Mouse (Mus musculus): ENCODE data around the gene Hoxa7.

Gene Hoxa7

DNA sequence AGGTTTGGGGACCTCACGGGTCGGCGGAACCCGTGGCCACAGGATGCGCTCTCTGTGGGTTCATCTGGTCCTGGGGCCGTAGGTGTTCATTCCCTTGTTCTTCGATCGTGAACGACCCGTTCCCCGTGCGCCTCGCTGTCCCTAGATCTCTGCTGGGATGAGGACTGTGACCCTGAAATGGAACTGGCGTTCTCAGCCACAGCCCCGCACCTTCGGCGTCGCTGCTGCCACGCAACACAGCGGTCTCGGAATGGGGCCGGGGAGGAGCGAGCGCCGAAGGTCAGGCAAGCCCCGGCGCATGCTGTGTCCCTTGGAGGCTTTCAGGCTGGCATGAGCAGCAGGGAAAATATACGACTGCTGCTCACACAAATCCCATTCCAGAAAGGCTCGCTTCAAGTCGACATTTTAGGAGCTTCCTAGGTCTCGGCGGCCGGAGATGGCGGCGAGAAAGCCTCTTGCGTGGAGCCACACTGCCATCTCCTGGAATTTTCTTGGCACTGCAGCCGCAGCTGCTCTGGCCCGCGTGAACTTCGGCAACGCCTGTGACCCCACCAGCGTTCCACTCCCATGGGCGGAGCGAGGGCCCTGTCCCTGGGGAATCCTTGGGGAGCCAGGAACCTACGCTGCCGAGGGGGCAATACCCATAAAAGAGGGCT, at the start of gene Hoxa7:
Hoxa7 (minus strand) TSS at position 518 of the 656 bp plus-strand sequence.
- in situ Hi-C loops (cut with MboI, MseI): loop anchor here (5.0 to 10.0 kb wide), 8 partner anchors 377 to 1047 kb away; no protein-coding TSS in a partner anchor

GRCm38 (mm10) chr6:52270494-52271480, 49.1 kb upstream of the Hoxa7 start:
- in situ Hi-C loops (cut with MboI, MseI): loop anchor here (25.0 kb wide), 2 partner anchors 317 to 567 kb away; no protein-coding TSS in a partner anchor

DNA sequence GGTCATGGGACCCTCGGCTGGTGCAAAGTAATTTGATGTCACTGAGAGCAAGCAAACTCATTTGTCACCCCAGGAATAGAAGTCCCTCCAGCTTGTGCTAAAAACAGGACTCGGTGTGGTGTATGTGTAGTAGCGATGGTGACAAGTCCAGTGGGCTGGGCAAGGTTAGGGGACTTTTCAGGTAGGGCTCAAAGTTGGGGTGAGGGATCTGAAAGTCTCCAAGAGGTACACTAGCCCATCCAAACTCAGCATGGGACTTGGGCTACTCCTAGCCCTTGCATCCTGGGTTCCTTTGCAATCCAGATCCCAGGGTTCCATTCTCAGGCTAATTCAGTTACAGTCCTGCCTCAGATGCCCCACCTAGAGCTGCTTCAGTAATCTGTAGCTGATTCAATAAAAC, 47.1 kb upstream of the Hoxa7 start:
- in situ Hi-C loops (cut with MboI, MseI): loop anchor here (10.0 to 25.0 kb wide), 3 partner anchors 319 to 656 kb away; no protein-coding TSS in a partner anchor

- in situ Hi-C loops (cut with MboI, MseI): loop anchor here (10.0 to 25.0 kb wide), 3 partner anchors 319 to 656 kb away; no protein-coding TSS in a partner anchor
Measured at GRCm38 (mm10) chr6:52268341-52268740, 46.7 kb upstream of the Hoxa7 start.

- in situ Hi-C loops (cut with MboI, MseI): loop anchor here (10.0 to 25.0 kb wide), 3 partner anchors 320 to 657 kb away; no protein-coding TSS in a partner anchor
Measured at GRCm38 (mm10) chr6:52267691-52268090, 46.0 kb upstream of the Hoxa7 start.

- in situ Hi-C loops (cut with MboI, MseI): loop anchor here (10.0 to 25.0 kb wide), 3 partner anchors 320 to 658 kb away; no protein-coding TSS in a partner anchor
Measured at GRCm38 (mm10) chr6:52267221-52267620, 45.6 kb upstream of the Hoxa7 start.

- in situ Hi-C loops (cut with MboI, MseI): loop anchor here (10.0 to 25.0 kb wide), 3 partner anchors 321 to 658 kb away; no protein-coding TSS in a partner anchor
Measured at GRCm38 (mm10) chr6:52266666-52266985, 45.0 kb upstream of the Hoxa7 start.

DNA sequence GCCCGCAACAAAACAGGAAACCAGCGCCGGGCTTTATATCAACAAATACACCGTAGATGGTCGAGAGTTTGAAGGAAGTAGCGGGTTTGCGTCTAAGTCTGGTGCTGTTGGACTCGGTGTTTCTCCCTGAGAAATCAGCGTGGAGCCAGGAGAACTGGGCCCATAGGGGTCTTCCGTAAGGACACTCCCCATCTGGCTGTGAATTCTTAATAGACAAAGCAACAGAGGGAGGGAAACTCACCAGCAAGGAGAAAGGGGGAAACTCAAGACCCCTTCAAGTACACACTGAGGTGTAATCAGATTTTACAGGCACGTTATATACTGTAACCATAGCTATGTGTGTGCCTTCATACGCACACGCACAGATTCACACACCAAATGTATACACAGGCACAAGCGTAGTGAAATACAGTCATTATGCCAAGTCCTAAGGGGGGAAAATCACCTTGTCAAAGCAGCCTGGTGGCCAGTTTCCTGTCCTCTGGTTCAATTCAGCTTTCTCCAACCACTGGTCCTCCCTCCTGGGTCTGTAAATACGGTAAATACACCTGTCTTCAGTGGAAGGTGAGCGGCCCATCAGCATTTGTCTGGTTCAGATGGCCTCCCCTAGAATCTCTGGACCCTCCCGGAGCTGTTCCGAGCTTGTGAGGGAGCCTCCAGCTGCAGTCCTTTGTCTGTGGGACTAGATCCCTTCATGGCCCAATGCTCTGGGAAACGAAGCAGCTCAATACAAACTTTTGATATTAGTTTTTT, 44.4 kb upstream of the Hoxa7 start:
- in situ Hi-C loops (cut with MboI, MseI): loop anchor here (10.0 to 25.0 kb wide), 3 partner anchors 321 to 659 kb away; no protein-coding TSS in a partner anchor

DNA sequence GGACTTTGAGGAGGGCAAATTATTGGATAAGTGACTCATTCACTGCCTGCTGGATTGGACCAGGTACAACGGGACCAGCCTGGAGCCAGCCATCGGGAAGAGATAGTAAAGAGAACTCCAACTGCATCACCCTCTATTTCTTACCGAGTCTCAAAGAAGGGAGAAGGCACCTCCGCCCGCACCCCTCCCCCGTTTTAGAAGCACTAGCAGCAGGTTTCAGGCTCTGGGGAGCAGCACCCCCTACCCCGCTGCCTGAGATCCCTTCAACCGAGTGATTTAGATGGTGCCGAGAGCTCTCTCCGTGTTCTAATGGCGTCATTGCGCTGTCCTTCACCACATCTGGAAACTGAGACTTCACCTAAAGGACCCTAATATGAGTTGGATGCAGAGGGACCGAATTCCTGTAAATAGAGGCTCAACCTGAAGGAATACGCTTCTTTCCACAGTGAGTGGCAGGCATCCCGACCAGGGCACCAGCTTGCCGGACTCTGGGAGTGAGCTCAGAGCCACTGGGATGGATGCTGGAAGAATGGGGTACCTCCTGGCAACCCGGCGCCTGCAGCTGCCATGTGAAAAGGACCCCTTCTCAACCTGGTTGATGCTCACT, 43.8 kb upstream of the Hoxa7 start:
- in situ Hi-C loops (cut with MboI, MseI): loop anchor here (10.0 to 25.0 kb wide), 3 partner anchors 322 to 659 kb away; no protein-coding TSS in a partner anchor

DNA sequence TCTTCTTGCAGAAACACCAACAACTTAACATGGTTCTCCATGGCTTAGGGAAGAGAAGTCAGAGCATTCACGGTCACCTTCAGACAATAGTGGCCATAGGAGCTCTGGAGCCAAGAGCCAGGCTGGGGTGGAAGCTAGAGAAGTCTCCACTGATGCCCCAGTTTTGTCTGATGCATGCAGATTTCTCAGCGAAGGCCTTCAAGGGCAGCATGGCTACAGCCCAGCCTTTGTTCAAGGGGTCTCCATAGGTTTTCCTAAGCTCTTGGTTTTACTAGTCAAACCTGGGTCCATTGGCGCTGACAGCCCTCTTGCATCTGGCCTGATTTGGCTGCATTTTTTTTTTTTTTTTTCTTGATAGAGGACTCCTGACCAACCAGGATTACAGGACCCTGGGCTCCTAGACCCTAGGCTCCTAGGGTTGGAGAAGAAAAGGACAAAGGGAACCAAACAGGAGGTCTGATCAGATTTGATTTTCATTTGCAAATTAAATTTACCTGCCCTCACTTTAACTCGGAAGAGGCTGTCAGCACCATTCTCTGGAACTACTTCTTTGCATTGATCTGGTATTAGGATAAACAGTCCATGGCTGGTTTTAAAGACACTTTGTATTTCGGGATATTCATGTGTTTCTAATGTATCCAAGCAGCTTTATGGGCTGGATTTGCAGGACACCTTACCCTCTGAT, 42.6 kb upstream of the Hoxa7 start:
- in situ Hi-C loops (cut with MboI, MseI): loop anchor here (5.0 to 25.0 kb wide), 4 partner anchors 43 to 661 kb away; no protein-coding TSS in a partner anchor

DNA sequence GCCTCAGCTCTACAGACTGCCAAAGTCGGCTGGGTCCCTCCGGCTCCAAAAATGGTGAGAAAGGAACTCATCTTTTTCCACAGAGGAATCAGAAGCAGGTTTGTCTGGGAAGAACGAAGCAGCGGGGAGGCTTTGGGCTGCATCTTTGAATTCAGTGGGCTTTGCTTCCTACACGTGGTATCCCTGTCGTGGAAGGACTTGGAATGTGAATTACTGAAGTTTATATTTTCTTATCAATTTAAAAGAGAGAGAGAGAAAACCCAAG, 41.6 kb upstream of the Hoxa7 start:
- in situ Hi-C loops (cut with MboI, MseI): loop anchor here (5.0 to 25.0 kb wide), 4 partner anchors 44 to 662 kb away; no protein-coding TSS in a partner anchor

DNA sequence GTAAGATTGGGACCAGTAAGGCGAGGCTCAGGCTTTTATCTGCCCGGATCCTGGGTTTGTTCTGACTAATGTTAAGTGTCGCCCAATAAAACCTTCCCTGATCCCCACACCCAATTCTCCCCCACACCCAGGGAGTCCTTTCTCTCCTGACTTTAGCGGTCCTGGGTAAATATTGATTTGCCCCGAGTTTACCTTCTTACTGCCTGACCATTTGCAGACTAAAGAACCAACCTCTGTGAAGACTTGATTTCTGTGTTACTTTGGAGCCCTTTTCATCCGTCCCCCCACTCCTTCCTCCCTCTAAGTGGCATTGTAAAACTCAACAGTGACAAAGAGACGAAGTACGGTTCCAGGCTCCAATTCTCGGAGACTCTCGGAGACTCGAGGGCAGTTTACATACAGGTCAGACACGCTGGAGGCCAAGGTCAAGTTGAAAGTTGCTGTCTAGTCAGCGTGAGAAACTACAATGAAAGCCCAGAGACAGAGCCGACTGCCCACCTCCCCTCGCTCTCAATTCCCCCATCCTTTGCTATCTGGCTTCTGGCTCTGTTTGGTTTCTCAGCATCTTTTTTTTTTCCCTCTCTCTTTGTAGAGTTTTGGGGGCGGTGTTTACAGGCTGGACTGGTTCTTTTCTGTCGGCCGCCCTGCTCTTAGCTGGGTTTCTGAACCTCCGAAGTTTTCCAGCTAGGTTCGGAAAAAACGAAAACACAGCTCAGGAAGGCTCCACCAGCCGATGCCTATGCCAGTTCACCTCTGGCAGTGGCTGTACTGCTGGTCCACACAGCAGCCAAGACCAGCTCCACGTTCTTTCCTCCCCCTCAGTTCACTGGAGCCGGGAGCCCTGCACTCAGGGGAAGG, 41.0 kb upstream of the Hoxa7 start:
- in situ Hi-C loops (cut with MboI, MseI): loop anchor here (5.0 to 25.0 kb wide), 4 partner anchors 45 to 662 kb away; no protein-coding TSS in a partner anchor

DNA sequence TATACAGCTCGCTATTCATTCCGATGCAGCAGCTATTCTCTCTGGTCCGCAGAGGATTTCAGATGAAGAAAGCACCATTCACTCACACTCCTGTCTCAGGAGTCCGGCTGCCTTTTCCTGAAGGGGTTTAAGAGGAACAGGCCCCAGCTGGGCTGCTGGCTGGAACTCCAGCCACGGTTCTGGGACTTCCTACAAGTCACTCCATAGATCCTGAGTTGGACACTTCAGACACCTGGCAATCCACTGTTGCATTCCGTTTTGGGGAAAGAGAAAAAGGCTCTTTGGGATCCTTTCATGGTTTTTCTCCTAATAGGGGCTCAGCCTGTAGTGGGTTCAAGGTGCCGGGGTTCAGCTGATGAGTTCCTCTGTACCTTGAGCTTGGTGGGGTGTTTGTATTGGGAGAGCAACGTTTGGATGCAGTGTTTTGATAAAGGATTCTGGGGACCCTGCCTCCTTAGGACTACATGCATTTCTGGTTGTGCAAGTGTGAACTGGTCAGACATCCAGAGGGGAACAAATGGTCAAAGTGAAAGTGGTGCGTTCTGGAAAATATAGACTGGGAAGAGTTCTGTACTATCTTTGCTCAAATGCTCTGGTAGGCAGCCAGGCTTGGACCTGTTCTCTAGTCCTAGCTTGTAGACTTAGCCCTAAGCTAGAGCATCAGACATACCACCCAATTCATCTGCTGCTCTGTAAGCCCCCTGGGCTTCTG, 40.3 kb upstream of the Hoxa7 start:
- in situ Hi-C loops (cut with MboI, MseI): loop anchor here (5.0 to 25.0 kb wide), 4 partner anchors 45 to 663 kb away; no protein-coding TSS in a partner anchor

DNA sequence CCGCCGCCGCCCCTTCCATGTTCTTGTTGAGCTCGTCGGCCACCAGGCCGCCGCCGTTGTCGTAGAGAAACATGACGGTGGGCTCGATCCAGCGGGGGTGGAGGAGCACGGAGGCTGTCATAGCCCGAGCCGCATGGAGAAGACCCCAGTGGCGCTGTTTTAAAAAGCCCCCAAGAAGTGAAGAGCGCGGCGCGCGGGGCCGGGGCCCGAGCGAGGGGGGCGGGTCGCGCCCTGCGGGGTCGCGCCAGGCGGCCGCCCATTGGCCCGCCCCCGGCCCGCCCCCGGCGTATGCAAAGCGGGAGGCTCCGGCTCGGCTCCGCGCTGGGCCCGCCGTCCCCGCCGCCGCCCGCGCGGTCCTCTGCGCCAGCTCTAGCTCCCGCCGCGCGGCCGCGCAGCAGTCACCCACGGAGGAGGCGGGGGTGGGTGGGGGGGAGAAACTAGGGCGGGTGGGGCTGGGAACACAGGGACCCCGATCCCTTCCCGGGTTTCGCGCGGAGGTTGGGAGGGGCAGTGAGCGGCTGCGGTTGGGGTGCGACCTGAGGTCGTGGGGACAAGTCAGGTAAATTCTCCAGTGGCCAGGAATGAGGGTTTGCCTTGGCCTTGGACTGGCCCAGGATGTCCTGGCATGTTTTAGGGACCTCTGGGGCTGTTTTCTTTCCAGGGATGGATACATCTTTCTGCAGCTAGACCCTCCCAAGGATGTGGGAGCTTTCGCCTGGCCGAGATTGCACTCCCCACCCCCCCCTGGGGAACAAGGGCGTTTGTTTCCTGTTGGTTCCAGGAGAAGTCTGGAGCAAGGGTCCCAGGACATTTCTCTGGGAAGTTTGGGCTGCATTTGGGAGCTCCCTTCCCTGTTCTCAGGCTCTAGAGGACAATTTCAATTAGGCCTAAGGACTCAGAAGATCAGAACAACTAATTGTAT, 39.3 kb upstream of the Hoxa7 start, which contains the start of gene Hoxa13:
Hoxa13 (minus strand) TSS at position 227 of the 922 bp plus-strand sequence.
- in situ Hi-C loops (cut with MboI, MseI): loop anchor here (5.0 to 25.0 kb wide), 4 partner anchors 46 to 664 kb away; no protein-coding TSS in a partner anchor

GRCm38 (mm10) chr6:52259811-52260261, 38.2 kb upstream of the Hoxa7 start:
- in situ Hi-C loops (cut with MboI, MseI): loop anchor here (5.0 to 25.0 kb wide), 6 partner anchors 47 to 1075 kb away; no protein-coding TSS in a partner anchor

GRCm38 (mm10) chr6:52259081-52259790, 37.6 kb upstream of the Hoxa7 start:
- in situ Hi-C loops (cut with MboI, MseI): loop anchor here (5.0 to 25.0 kb wide), 4 partner anchors 328 to 1074 kb away; no protein-coding TSS in a partner anchor
